Mouse (Mus musculus) Muller cell, postnatal 12 days (primary cell): ENCODE results near the gene Tubb3.
"Not testable (repeated sequence)": the region's sequence is repeated elsewhere in the genome, so short reads cannot be mapped to it uniquely, and the experiment has no call there.

Experiments
- DNase-seq: peaks from one replicate; pipeline ENCODE4 v3.0.0-alpha.2; 2015; ENCODE audit errors: inconsistent ontology term

Gene Tubb3

GRCm38 (mm10) chr8:123431616-123432365, 20.6 kb downstream of the Tubb3 start:
- DNase-seq: no peak

- DNase-seq: no peak
These were observed 21.2 kb downstream of the Tubb3 start for GRCm38 (mm10) chr8:123432381-123432780.

GRCm38 (mm10) chr8:123433241-123433974, 22.2 kb downstream of the Tubb3 start:
- DNase-seq: not testable (repeated sequence)

GRCm38 (mm10) chr8:123441788-123442187, 30.6 kb downstream of the Tubb3 start:
- DNase-seq: no peak

GRCm38 (mm10) chr8:123442351-123442750, 31.1 kb downstream of the Tubb3 start:
- no peak for DNase-seq

- peak; percentile 96 for DNase-seq
These were observed 31.8 kb downstream of the Tubb3 start for GRCm38 (mm10) chr8:123442871-123443575.

GRCm38 (mm10) chr8:123443576-123443921, 32.3 kb downstream of the Tubb3 start:
- DNase-seq: peak; percentile 16

GRCm38 (mm10) chr8:123444131-123444530, 32.9 kb downstream of the Tubb3 start:
- no peak for DNase-seq

GRCm38 (mm10) chr8:123445981-123446380, 34.8 kb downstream of the Tubb3 start:
- DNase-seq: no peak

- no peak for DNase-seq
These were observed 35.6 kb downstream of the Tubb3 start for GRCm38 (mm10) chr8:123446799-123447198.

GRCm38 (mm10) chr8:123450783-123451182, 39.6 kb downstream of the Tubb3 start:
- DNase-seq: no peak

GRCm38 (mm10) chr8:123451747-123452146, 40.5 kb downstream of the Tubb3 start:
- DNase-seq: not testable (repeated sequence)

GRCm38 (mm10) chr8:123452149-123452548, 40.9 kb downstream of the Tubb3 start:
- DNase-seq: no peak

- no peak for DNase-seq
These were observed 42.1 kb downstream of the Tubb3 start for GRCm38 (mm10) chr8:123453291-123453690.

GRCm38 (mm10) chr8:123453951-123454350, 42.7 kb downstream of the Tubb3 start:
- no peak for DNase-seq

- no peak for DNase-seq
These were observed 43.3 kb downstream of the Tubb3 start for GRCm38 (mm10) chr8:123454559-123454958.

- DNase-seq: no peak
These were observed 52.4 kb downstream of the Tubb3 start for GRCm38 (mm10) chr8:123463651-123464050.

- no peak for DNase-seq
These were observed 56.3 kb downstream of the Tubb3 start for GRCm38 (mm10) chr8:123467476-123467875.
